ENCODE assay signal across 8 mouse cellular contexts in genomic region chr13:36116520-36117142, GRCm38 (mm10). TPM values are rescaled to one million over a fixed set of nuclear protein-coding genes. Genes with fewer than 3 reads are reported as not detected.
DNase-seq lines count a peak whose midpoint lies in the region; ATAC-seq lines count a peak whose summit lies in the region.

No protein-coding gene starts in this region.

- H3K9me3 ChIP-seq in megakaryocyte, embryonic 14.5 days, result no peaks in the 10 kb centered on the region
- no peaks in the 10 kb centered on the region for H3K9me3 ChIP-seq in embryonic facial prominence, embryonic 11.5 days (replicated peaks; ENCODE audit: control insufficient read depth, low read length)
- H3K9me3 ChIP-seq in kidney, embryonic 15.5 days (replicated peaks), result no peaks in the 10 kb centered on the region
- H3K9me3 ChIP-seq in liver, embryonic 11.5 days (ENCODE audit: control insufficient read depth, low read length), result no peaks in the 10 kb centered on the region
- H3K9me3 ChIP-seq in stomach, embryonic 15.5 days, result no peaks in the 10 kb centered on the region

- H3K27ac ChIP-seq in embryonic facial prominence, embryonic 11.5 days (replicated peaks; ENCODE audit: low read depth, low read length), result no peak overlapping the region
- peak overlapping the region; percentile 98; the same call in 1 of the 2 replicates for H3K27ac ChIP-seq in kidney, embryonic 15.5 days
- H3K27ac ChIP-seq in liver, embryonic 11.5 days (ENCODE audit: low read depth, low read length), result peak overlapping the region; percentile 87
- H3K27ac ChIP-seq in stomach, embryonic 15.5 days, result peak overlapping the region; percentile 96

- no peaks in the 10 kb centered on the region for H3K36me3 ChIP-seq in megakaryocyte, embryonic 14.5 days (replicated peaks; ENCODE audit: low read length)
- no peaks in the 10 kb centered on the region for H3K36me3 ChIP-seq in embryonic facial prominence, embryonic 11.5 days (replicated peaks; ENCODE audit: control insufficient read depth, insufficient read depth, low read depth, low read length)
- H3K36me3 ChIP-seq in kidney, embryonic 15.5 days, result no peaks in the 10 kb centered on the region
- no peaks in the 10 kb centered on the region for H3K36me3 ChIP-seq in liver, embryonic 11.5 days (ENCODE audit: control insufficient read depth, insufficient read depth, low read length)
- H3K36me3 ChIP-seq in stomach, embryonic 15.5 days, result no peaks in the 10 kb centered on the region

- peak overlapping the region; percentile 97 for H3K4me3 ChIP-seq in megakaryocyte, embryonic 14.5 days (replicated peaks)
- H3K4me3 ChIP-seq in embryonic facial prominence, embryonic 11.5 days (ENCODE audit: low read depth, low read length), result peak overlapping the region; percentile 70
- H3K4me3 ChIP-seq in kidney, embryonic 15.5 days (replicated peaks), result peak overlapping the region; percentile 84
- peak overlapping the region; percentile 81 for H3K4me3 ChIP-seq in liver, embryonic 11.5 days (ENCODE audit: low read depth, low read length)
- H3K4me3 ChIP-seq in stomach, embryonic 15.5 days (replicated peaks), result peak overlapping the region; percentile 86

- WGBS in embryonic facial prominence, embryonic 11.5 days, result 9% methylated on average over 21 of the region's 21 CpGs
- 7% methylated on average over 21 of the region's 21 CpGs for WGBS in kidney, embryonic 15.5 days
- WGBS in liver, embryonic 11.5 days, result 6% methylated on average over 21 of the region's 21 CpGs
- 5% methylated on average over 21 of the region's 21 CpGs for WGBS in stomach, embryonic 15.5 days

- no peaks in the 10 kb centered on the region for H3K27me3 ChIP-seq in megakaryocyte, embryonic 14.5 days (replicated peaks)
- H3K27me3 ChIP-seq in embryonic facial prominence, embryonic 11.5 days (ENCODE audit: control insufficient read depth, insufficient read depth, low read length), result no peaks in the 10 kb centered on the region
- no peaks in the 10 kb centered on the region for H3K27me3 ChIP-seq in kidney, embryonic 15.5 days
- H3K27me3 ChIP-seq in liver, embryonic 11.5 days (replicated peaks; ENCODE audit: control insufficient read depth, insufficient read depth, low read length), result no peaks in the 10 kb centered on the region
- H3K27me3 ChIP-seq in stomach, embryonic 15.5 days (replicated peaks), result no peaks in the 10 kb centered on the region

- H3K4me2 ChIP-seq in embryonic facial prominence, embryonic 11.5 days (ENCODE audit: low read depth, low read length), result peak overlapping the region; percentile 73
- peak overlapping the region; percentile 87 for H3K4me2 ChIP-seq in kidney, embryonic 15.5 days
- H3K4me2 ChIP-seq in liver, embryonic 11.5 days, result peak overlapping the region; percentile 88
- H3K4me2 ChIP-seq in stomach, embryonic 15.5 days, result peak overlapping the region; percentile 70

- H3K9ac ChIP-seq in embryonic facial prominence, embryonic 11.5 days (replicated peaks; ENCODE audit: low read length), result peak overlapping the region; percentile 61
- H3K9ac ChIP-seq in kidney, embryonic 15.5 days, result peak overlapping the region; percentile 66
- H3K9ac ChIP-seq in liver, embryonic 11.5 days (ENCODE audit: low read depth, low read length), result peak overlapping the region; percentile 80
- peak overlapping the region; percentile 33; the same call in 1 of the 2 replicates for H3K9ac ChIP-seq in stomach, embryonic 15.5 days

- DNase-seq in embryonic facial prominence, embryonic 11.5 days (ENCODE audit: low spot score), result peak; percentile 28
- DNase-seq in heart, adult 9 months (ENCODE audit: low spot score in 2 of 2), result peak; percentile 23 to 27
- peak; percentile 64 for DNase-seq in liver, embryonic 11.5 days (ENCODE audit: low spot score)
- DNase-seq in natural killer cell, adult 2 months (ENCODE audit: low spot score in 2 of 2), result peak; percentile 23 to 28

- ATAC-seq in megakaryocyte, adult 5-6 weeks (ENCODE audit: poor library complexity, severe bottlenecking), result no peak
- peak; percentile 31; the same call in 1 of the 2 replicates for ATAC-seq in embryonic facial prominence, embryonic 11.5 days (replicated peaks; ENCODE audit: insufficient number of reproducible peaks, low FRiP score, low TSS enrichment, low read depth)
- ATAC-seq in kidney, embryonic 15.5 days (replicated peaks; ENCODE audit: low FRiP score), result peak; percentile 37
- ATAC-seq in liver, embryonic 11.5 days (replicated peaks; ENCODE audit: low FRiP score), result peak; percentile 41
- no peak; the same call in 1 of the 2 replicates for ATAC-seq in stomach, embryonic 15.5 days (ENCODE audit: insufficient read depth, low FRiP score, low read depth)

- H3K4me1 ChIP-seq in megakaryocyte, embryonic 14.5 days, result peaks cover 33% of the 10 kb centered on the region
- H3K4me1 ChIP-seq in embryonic facial prominence, embryonic 11.5 days (ENCODE audit: control insufficient read depth, insufficient read depth, low read length), result no peaks in the 10 kb centered on the region; the same call in 1 of the 2 replicates
- H3K4me1 ChIP-seq in kidney, embryonic 15.5 days, result peaks cover 11% of the 10 kb centered on the region; the same call in 1 of the 2 replicates
- peaks cover 5% of the 10 kb centered on the region for H3K4me1 ChIP-seq in liver, embryonic 11.5 days (replicated peaks; ENCODE audit: control insufficient read depth, insufficient read depth, low read length)
- 0 out of 2 replicates have a peak, but pooled peaks cover 3% of the 10 kb centered on the region for H3K4me1 ChIP-seq in stomach, embryonic 15.5 days

RNA-seq across cellular contexts. Expression of gene Fars2, which starts 0.6 kb away (rescaled TPM):
- 8.3 and 34.4 TPM in 2 replicates for polyA plus RNA-seq in megakaryocyte, embryonic 14.5 days (2012; ENCODE audit: insufficient read depth, low replicate concordance)
- total RNA-seq in megakaryocyte, adult 5-6 weeks (2015), result 20.9 and 24.7 TPM in 2 replicates
- total RNA-seq in megakaryocyte, adult 5-6 weeks (2017), result 28.4 and 30.8 TPM in 2 replicates
- polyA plus RNA-seq in embryonic facial prominence, embryonic 11.5 days (2014; fragmentation: Nextera tagmentation; extraction: Ambion mirVana), result 26.2 and 28.1 TPM in 2 replicates
- 35.8 and 38.8 TPM in 2 replicates for polyA plus RNA-seq in kidney, embryonic 15.5 days (2015; fragmentation: Nextera tagmentation; extraction: Ambion mirVana)
- 27.7 and 31.0 TPM in 2 replicates for polyA plus RNA-seq in liver, embryonic 11.5 days (2014; fragmentation: Nextera tagmentation; extraction: Ambion mirVana)
- 38.6 and 39.5 TPM in 2 replicates for polyA plus RNA-seq in stomach, embryonic 15.5 days (2015; fragmentation: Nextera tagmentation; extraction: Ambion mirVana)

RNA-seq across cellular contexts. Expression of gene Lyrm4, which starts 0.7 kb away (rescaled TPM):
- polyA plus RNA-seq in megakaryocyte, embryonic 14.5 days (2012; ENCODE audit: insufficient read depth, low replicate concordance), result 1.6 and 3.3 TPM in 2 replicates
- total RNA-seq in megakaryocyte, adult 5-6 weeks (2015), result 7.8 and 9.0 TPM in 2 replicates
- 4.8 and 8.3 TPM in 2 replicates for total RNA-seq in megakaryocyte, adult 5-6 weeks (2017)
- polyA plus RNA-seq in embryonic facial prominence, embryonic 11.5 days (2014; fragmentation: Nextera tagmentation; extraction: Ambion mirVana), result 22.1 and 22.6 TPM in 2 replicates
- 23.3 and 26.0 TPM in 2 replicates for polyA plus RNA-seq in kidney, embryonic 15.5 days (2015; fragmentation: Nextera tagmentation; extraction: Ambion mirVana)
- 40.2 and 41.7 TPM in 2 replicates for polyA plus RNA-seq in liver, embryonic 11.5 days (2014; fragmentation: Nextera tagmentation; extraction: Ambion mirVana)
- polyA plus RNA-seq in stomach, embryonic 15.5 days (2015; fragmentation: Nextera tagmentation; extraction: Ambion mirVana), result 24.5 and 25.2 TPM in 2 replicates

Comparison
In these comparisons a context has a peak if more than half of its experiments do, and no peak if none do; other contexts are left out.
1. ATAC-seq: peak in embryonic facial prominence, embryonic 11.5 days (single experiment), kidney, embryonic 15.5 days (single experiment) and liver, embryonic 11.5 days (single experiment); none in megakaryocyte, adult 5-6 weeks (single experiment) and stomach, embryonic 15.5 days (single experiment).
2. Peak in every context shown above with its lines, with median percentiles within 50 percentile points of each other: H3K4me3 ChIP-seq, DNase-seq, H3K4me2 ChIP-seq and H3K9ac ChIP-seq.